Mouse (Mus musculus): ENCODE results near the gene Hivep3. TPM values are rescaled to one million over a fixed set of nuclear protein-coding genes. Genes with fewer than 3 reads are reported as not detected.

Gene Hivep3
- polyA plus RNA-seq, 2 experiments: 3.8 to 5.1 TPM

DNA sequence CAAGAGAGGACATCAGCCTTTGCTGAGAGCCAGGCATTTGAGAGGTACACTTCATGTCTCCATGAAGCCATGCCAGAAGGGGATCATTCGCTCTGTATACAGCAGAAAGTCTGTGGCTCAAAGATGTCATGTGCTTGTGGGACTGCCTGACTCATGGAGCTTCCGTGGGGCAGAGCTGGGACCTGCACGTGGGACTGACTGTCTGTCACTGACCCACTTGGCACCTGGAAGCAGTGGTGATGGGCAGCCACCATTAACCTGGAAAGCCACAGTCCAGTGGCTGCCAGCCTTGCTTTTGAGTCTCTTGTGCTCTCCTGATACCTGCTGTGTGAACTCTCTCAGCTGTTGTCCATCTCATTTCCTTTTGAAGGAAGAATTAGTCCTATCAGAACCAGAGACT, 256.8 kb downstream of the Hivep3 start:
- 67% methylated on average over 3 of the region's 3 CpGs for WGBS

DNA sequence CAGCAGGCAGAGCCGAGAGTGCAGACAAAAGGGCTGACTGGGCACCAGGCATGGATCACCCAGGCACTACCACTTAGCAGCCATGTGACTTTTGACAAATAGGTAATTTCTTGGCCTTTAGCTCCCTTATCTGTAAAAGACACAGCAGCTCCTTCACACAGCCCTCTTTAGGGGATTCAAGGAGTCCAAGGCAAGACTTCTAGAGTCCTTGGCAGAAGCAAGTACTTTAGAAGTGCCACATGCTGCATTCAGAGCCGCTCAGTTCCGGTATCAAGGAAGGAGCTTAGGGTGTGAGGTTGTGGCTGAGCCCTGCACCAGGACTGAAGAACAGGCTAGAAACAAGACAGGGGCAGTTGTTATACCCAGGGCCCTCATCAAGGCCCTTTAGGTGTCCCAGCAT, 257.3 kb downstream of the Hivep3 start:
- 89% methylated on average over 3 of the region's 3 CpGs for WGBS
- Histone ChIP-seq H3K27me3 (ENCODE audit: control insufficient read depth, insufficient read depth, low read length) (no peaks in the 10 kb centered on the region), H3K27ac (replicated peaks; ENCODE audit: low read depth, low read length) (no peak overlapping the region), H3K4me1 (ENCODE audit: control insufficient read depth, insufficient read depth, low read length) (no peaks in the 10 kb centered on the region), H3K4me3 (replicated peaks; ENCODE audit: low read length) (no peak overlapping the region), H3K36me3 (ENCODE audit: control insufficient read depth, insufficient read depth, low read length) (no peaks in the 10 kb centered on the region), H3K4me2 (replicated peaks; ENCODE audit: low read depth, low read length, severe bottlenecking) (no peak overlapping the region), H3K9ac (ENCODE audit: low read depth, low read length, severe bottlenecking) (no peak overlapping the region), H3K9me3 (ENCODE audit: control insufficient read depth, low read length) (no peaks in the 10 kb centered on the region)
- no peak for TF ChIP-seq POLR2A (IDR thresholded peaks at IDR 0.05; ENCODE audit: borderline replicate concordance, extremely low read depth, insufficient read depth, insufficient read length)
- no peak for DNase-seq (ENCODE audit: low spot score)
- no peak for ATAC-seq (ENCODE audit: low FRiP score, low read depth)

More for the DNA sequence above, 256.8 kb downstream of the Hivep3 start:
- no peak for TF ChIP-seq POLR2A (IDR thresholded peaks at IDR 0.05; ENCODE audit: borderline replicate concordance, extremely low read depth, insufficient read depth, insufficient read length)
- Histone ChIP-seq H3K4me1 (ENCODE audit: control insufficient read depth, insufficient read depth, low read length) (no peaks in the 10 kb centered on the region), H3K4me2 (replicated peaks; ENCODE audit: low read depth, low read length, severe bottlenecking) (no peak overlapping the region), H3K27me3 (ENCODE audit: control insufficient read depth, insufficient read depth, low read length) (no peaks in the 10 kb centered on the region), H3K9me3 (ENCODE audit: control insufficient read depth, low read length) (no peaks in the 10 kb centered on the region), H3K9ac (ENCODE audit: low read depth, low read length, severe bottlenecking) (no peak overlapping the region), H3K27ac (replicated peaks; ENCODE audit: low read depth, low read length) (no peak overlapping the region), H3K36me3 (ENCODE audit: control insufficient read depth, insufficient read depth, low read length) (no peaks in the 10 kb centered on the region), H3K4me3 (replicated peaks; ENCODE audit: low read length) (no peak overlapping the region)
- ATAC-seq (ENCODE audit: low FRiP score, low read depth) (no peak), DNase-seq (ENCODE audit: low spot score) (no peak)

DNA sequence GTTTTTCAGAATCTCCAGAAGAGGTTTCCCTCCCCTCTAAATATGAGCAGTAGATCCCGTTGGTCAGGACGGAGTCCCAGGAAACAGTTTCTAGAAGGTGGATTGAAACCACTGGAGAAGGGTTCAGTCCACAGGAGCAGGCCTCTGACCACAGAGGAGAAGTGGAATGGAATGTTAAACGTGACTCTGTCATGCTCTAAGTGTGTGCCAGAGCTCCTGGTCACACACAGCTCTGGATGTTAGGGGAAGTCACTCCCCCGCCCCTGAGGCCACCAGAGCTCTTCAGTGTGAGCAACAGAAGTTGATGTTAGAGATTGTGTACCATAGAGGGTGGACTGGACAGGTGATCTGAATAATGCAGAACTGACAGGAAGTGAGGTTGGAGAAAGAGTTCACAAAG, 258.2 kb downstream of the Hivep3 start:
- WGBS: 59% methylated on average over 4 of the region's 4 CpGs
- Histone ChIP-seq H3K4me3 (replicated peaks; ENCODE audit: low read length) (no peak overlapping the region), H3K9ac (ENCODE audit: low read depth, low read length, severe bottlenecking) (no peak overlapping the region), H3K27me3 (ENCODE audit: control insufficient read depth, insufficient read depth, low read length) (no peaks in the 10 kb centered on the region), H3K36me3 (ENCODE audit: control insufficient read depth, insufficient read depth, low read length) (no peaks in the 10 kb centered on the region), H3K4me2 (replicated peaks; ENCODE audit: low read depth, low read length, severe bottlenecking) (no peak overlapping the region), H3K9me3 (ENCODE audit: control insufficient read depth, low read length) (no peaks in the 10 kb centered on the region), H3K27ac (replicated peaks; ENCODE audit: low read depth, low read length) (no peak overlapping the region), H3K4me1 (ENCODE audit: control insufficient read depth, insufficient read depth, low read length) (no peaks in the 10 kb centered on the region)
- no peak for ATAC-seq (ENCODE audit: low FRiP score, low read depth)
- no peak for DNase-seq (ENCODE audit: low spot score)
- TF ChIP-seq POLR2A (IDR thresholded peaks at IDR 0.05; ENCODE audit: borderline replicate concordance, extremely low read depth, insufficient read depth, insufficient read length): no peak

DNA sequence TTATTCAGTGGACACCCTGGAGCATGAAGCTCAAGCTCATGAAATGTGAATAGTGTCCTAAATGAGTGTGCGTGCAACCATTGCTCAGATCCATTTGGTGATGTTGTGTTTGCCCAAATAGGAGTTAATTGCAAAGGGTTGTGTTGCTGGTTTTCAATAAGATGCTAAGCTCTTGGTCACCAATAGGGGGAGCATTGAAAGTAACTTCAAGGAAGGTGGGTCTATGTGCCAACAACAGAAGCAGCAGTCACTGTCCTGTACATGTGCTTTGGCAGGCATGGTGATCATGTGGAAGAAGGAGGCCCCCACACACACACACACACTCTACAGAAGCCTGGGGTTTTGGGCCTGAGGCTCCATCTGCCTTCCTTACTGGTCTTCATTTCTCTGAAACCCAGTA, 262.8 kb downstream of the Hivep3 start:
- DNase-seq (ENCODE audit: low spot score) (no peak), ATAC-seq (ENCODE audit: low FRiP score, low read depth) (no peak)
- TF ChIP-seq POLR2A (IDR thresholded peaks at IDR 0.05; ENCODE audit: borderline replicate concordance, extremely low read depth, insufficient read depth, insufficient read length): no peak
- H3K27ac ChIP-seq (replicated peaks; ENCODE audit: low read depth, low read length): no peak overlapping the region
- WGBS: 96% methylated on average over 1 of the region's 1 CpGs
- no peaks in the 10 kb centered on the region for H3K36me3 ChIP-seq (ENCODE audit: control insufficient read depth, insufficient read depth, low read length)
- no peaks in the 10 kb centered on the region for H3K4me1 ChIP-seq (ENCODE audit: control insufficient read depth, insufficient read depth, low read length)
- no peaks in the 10 kb centered on the region for H3K9me3 ChIP-seq (ENCODE audit: control insufficient read depth, low read length)
- H3K9ac ChIP-seq (ENCODE audit: low read depth, low read length, severe bottlenecking): no peak overlapping the region
- no peak overlapping the region for H3K4me3 ChIP-seq (replicated peaks; ENCODE audit: low read length)
- H3K27me3 ChIP-seq (ENCODE audit: control insufficient read depth, insufficient read depth, low read length): no peaks in the 10 kb centered on the region
- H3K4me2 ChIP-seq (replicated peaks; ENCODE audit: low read depth, low read length, severe bottlenecking): no peak overlapping the region

DNA sequence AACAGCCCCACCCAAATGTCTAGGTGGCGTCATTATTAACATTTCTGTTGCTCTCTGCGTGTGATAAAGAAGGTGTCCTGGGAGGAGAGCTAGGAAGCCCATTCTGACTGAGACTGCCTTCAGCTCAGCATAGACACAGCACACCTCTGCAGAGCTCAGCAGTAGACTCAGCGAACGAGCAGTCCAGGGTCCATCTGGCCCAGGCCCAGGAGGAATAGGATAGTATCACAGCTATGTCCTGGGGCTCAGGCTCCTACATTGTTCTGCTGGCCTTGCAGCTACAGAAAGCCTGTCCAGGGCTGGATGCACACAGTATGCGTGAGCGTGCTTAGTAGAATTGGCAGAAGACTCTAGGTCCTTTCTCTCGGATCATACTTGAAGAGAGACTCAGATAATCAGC, 263.8 kb downstream of the Hivep3 start:
- Histone ChIP-seq H3K9me3 (ENCODE audit: control insufficient read depth, low read length) (no peaks in the 10 kb centered on the region), H3K4me3 (replicated peaks; ENCODE audit: low read length) (no peak overlapping the region), H3K27me3 (ENCODE audit: control insufficient read depth, insufficient read depth, low read length) (no peaks in the 10 kb centered on the region), H3K27ac (replicated peaks; ENCODE audit: low read depth, low read length) (no peak overlapping the region), H3K4me1 (ENCODE audit: control insufficient read depth, insufficient read depth, low read length) (no peaks in the 10 kb centered on the region), H3K9ac (ENCODE audit: low read depth, low read length, severe bottlenecking) (no peak overlapping the region), H3K4me2 (replicated peaks; ENCODE audit: low read depth, low read length, severe bottlenecking) (no peak overlapping the region), H3K36me3 (ENCODE audit: control insufficient read depth, insufficient read depth, low read length) (no peaks in the 10 kb centered on the region)
- ATAC-seq (ENCODE audit: low FRiP score, low read depth): no peak
- WGBS: 89% methylated on average over 7 of the region's 7 CpGs
- TF ChIP-seq POLR2A (IDR thresholded peaks at IDR 0.05; ENCODE audit: borderline replicate concordance, extremely low read depth, insufficient read depth, insufficient read length): no peak
- no peak for DNase-seq (ENCODE audit: low spot score)

DNA sequence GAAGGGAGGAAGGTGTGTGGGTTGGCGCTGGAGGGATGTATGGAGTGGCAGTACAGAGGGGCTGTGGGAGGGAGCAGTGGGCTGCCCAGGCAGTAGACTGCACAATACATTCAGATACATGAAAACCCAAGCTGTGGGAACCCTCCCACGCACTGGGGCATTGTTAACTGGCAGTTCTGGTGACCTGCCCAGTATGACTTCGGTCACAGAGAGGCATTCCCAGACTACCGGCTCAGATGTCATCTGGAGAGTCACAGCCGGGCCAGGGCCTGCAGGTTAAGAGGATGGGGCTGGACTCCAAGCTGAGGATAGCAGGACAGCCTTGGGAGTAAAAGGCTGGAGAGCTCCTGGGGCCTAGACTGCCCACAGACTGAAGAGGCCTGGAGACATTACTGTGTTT, 265.3 kb downstream of the Hivep3 start:
- H3K27ac ChIP-seq (replicated peaks; ENCODE audit: low read depth, low read length): no peak overlapping the region
- no peak for TF ChIP-seq POLR2A (IDR thresholded peaks at IDR 0.05; ENCODE audit: borderline replicate concordance, extremely low read depth, insufficient read depth, insufficient read length)
- 71% methylated on average over 5 of the region's 5 CpGs for WGBS
- ATAC-seq (ENCODE audit: low FRiP score, low read depth) (no peak), DNase-seq (ENCODE audit: low spot score) (no peak)
- H3K9me3 ChIP-seq (ENCODE audit: control insufficient read depth, low read length): no peaks in the 10 kb centered on the region
- no peak overlapping the region for H3K9ac ChIP-seq (ENCODE audit: low read depth, low read length, severe bottlenecking)
- H3K27me3 ChIP-seq (ENCODE audit: control insufficient read depth, insufficient read depth, low read length): no peaks in the 10 kb centered on the region
- no peak overlapping the region for H3K4me2 ChIP-seq (replicated peaks; ENCODE audit: low read depth, low read length, severe bottlenecking)
- no peak overlapping the region for H3K4me3 ChIP-seq (replicated peaks; ENCODE audit: low read length)
- H3K4me1 ChIP-seq (ENCODE audit: control insufficient read depth, insufficient read depth, low read length): no peaks in the 10 kb centered on the region
- H3K36me3 ChIP-seq (ENCODE audit: control insufficient read depth, insufficient read depth, low read length): no peaks in the 10 kb centered on the region
